Mouse (Mus musculus) gonadal fat pad, adult 2 months (tissue): Measurements from ENCODE around the gene Map7d1. TPM values are rescaled to one million over a fixed set of nuclear protein-coding genes. Genes with fewer than 3 reads are reported as not detected.

Source experiments
- DNase-seq: peaks from one replicate; pipeline ENCODE4 v3.0.0-alpha.2; 2012; ENCODE audit warnings: low read depth
- polyA plus RNA-seq: library from polyadenylated mRNA; depleted of rRNA; stranded (reverse); fragments of >200 nt; gene quantifications from 2 replicates; pipeline ENCODE4 v1.2.3, GENCODE M21; 2012

Map7d1 gene
- polyA plus RNA-seq, 1 experiment: 52.8 TPM

DNA sequence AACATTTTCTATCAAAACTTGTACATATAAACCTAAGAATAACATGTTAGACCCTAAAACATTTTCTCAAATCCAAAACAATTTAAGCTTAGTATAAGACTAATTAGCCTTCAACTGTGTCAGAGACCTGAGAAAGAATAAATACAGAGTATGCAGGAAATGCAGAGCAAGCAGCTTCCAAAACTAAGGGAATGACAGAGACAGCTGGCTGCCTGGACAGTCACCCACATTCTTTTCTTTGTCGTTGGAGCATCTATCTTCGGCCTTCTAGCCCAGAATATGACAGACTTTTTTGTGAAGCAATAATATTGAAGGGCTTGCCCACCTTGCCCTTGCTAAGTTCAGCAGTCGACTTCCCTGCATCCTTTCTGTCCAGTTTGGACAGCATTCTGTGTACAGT lies 13.1 kb upstream of the Map7d1 start:
- no peak for DNase-seq

GRCm38 (mm10) chr4:126262119-126262807 lies 6.1 kb upstream of the Map7d1 start, which contains the start of gene Trappc3:
Trappc3 (plus strand) TSS chr4:126262325.
- peak; percentile 56 for DNase-seq

GRCm38 (mm10) chr4:126261675-126262074 lies 5.5 kb upstream of the Map7d1 start:
- DNase-seq: no peak

GRCm38 (mm10) chr4:126261266-126261665 lies 5.1 kb upstream of the Map7d1 start:
- DNase-seq: no peak

GRCm38 (mm10) chr4:126260520-126261201 lies 4.5 kb upstream of the Map7d1 start:
- DNase-seq: no peak

DNA sequence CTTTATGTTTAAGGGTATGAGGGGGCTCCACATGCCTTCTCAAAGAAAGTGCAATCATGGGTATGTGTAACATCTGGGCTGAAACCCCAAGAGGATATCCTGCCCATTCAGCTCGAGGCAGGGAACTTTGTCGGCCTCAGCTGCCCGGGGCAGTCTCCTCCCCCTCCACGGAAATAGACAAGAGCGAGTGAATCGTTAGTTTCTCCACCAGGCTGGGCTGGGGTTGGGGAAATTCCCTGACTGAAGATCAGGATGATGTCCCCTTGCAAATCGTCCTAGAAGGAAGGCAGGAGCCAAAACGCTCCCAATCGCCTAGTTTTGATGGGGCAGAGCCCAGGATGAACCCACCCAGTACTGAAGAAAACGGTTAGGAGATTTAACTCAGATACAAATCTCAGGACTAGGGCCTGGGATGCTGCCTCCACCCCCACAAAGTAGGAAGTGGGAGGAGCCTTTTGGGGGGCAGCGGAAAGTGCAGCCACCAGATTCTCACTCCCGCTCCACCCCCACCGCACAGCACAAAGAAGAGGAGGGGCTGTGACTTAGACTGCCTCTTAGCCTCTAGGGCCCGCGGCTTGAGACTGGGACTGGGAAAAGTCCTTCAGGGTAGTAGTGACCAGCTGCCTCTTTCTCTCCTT lies 3.5 kb upstream of the Map7d1 start:
- no peak for DNase-seq

GRCm38 (mm10) chr4:126259063-126259462 lies 2.9 kb upstream of the Map7d1 start:
- DNase-seq: no peak

DNA sequence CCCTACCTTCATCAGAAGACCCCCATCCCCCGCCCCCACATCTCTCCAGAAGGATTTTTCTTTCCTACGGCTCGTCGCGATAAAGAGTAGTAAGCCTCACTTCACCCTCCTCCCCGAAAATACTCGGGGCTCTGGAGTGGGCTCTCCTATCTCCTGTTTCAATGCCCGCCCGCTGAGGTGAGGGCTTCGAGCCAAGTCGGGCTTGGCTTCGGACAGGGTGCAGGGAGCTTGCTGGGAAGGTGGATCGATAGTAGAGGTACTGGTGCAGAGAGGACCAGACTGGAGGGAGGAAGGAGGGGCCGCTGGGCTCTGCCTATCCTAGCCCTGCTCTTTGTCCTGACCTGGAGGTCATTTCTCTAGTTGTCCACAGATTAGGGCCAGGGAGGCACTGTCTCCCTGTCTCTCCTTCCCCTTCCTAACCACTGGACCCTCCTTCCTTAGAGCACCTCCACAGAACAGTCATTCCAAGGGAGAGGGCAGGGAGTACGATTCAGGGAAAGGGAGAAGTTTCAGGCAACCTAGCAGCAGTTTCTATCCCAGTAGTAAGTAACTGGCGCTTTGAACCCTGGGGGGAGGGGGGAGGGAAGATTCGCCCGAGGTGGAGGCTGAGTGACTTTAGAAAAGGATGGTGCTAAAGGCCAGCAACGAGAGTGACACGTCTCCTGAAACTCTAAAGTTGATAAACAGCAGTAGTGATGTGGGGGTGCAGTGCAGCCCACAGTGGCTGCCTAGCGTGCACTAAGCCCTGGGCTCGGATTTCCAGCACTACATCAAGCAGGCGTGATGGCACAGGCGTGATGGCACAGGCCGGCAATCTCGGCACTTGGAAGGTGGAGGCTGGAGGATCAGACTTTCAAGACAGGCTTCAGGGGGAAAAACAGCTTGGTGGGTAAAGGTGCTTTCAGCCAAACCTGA lies 1.1 kb upstream of the Map7d1 start:
- no peak for DNase-seq

DNA sequence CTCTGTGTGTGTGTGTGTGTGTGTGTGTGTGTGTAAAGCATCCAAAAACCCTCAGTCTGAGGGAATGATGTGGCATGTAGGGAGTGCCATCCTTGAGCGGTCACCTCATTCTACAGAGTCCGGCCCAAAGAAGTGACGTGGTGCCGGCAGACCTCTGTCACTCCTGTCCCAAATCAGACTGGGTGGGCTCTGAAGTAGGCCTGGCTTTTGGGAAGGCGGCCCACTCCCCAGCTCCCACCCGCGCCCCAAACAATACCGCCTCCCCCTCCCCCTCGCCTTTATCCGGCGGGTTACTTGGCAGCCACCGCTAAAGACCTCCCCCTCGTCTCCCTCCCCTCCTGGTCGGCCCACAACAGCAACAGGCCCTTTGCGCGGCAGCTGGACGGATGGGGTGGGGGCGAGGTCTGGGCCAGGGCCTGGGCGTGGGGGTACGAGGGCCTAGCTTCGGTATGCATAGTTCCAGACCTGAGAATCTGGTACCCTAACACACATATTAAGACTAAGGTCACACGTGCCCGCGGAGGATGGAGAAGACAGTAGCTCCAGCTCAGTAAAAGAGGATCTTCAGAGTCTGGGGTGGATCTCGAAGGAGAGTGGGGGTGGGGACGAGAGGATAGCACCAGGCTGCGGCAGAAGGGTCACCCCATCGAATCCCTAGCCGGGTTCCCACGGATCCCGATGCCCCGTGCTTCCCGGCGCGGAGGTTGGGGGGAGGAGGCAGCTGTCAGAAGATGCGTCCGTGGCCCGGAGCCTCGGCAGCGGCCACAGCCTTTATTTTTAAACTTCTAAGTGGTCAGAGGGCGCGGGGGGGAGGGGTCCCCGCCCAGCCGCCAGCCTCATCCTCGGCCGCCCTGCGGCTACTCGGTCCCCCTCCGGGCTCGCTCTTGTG lies 786 bp downstream of the Map7d1 start:
- no peak for DNase-seq

DNA sequence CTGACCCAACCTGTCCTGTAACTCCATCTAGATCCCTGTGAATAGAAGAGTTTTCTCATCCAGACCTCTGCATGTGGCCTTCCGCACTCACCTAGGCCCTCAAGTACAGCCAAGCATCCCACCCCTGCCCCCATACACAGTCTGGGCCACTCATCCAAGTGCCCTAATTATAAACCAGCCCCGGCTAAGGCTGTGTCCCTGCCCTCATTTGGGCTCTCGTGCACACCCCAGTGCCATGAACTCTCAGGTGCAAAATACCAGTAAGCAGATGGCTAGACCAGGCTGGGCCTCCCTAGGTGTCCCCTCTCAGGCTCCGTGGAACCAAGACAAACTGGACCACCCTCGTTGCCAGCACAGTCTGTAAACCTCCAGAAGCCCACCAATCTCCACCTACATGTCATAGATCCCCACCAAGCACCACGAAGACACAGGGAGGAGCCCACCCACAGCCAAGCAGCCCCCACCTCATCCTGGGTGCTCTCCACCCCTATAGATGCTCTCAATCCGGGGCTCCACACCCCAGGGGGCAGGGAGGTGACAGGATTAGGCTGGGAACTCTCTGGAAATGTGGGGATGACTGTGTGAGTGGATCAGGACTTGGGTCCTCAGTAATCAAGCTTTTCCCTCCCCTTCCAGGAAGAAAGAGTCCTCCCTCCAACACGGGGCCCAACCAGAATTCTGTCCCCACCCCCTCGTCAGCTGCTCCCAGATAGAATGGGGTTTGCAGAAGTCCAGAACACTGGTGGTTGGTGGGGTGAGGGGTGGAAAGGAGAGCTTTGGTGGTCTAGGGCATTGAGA lies 1.6 kb downstream of the Map7d1 start:
- DNase-seq: no peak

- DNase-seq: no peak
These were observed 2.4 kb downstream of the Map7d1 start for GRCm38 (mm10) chr4:126253637-126254272.

- DNase-seq: no peak
These were observed 3.5 kb downstream of the Map7d1 start for GRCm38 (mm10) chr4:126252411-126253237.

DNA sequence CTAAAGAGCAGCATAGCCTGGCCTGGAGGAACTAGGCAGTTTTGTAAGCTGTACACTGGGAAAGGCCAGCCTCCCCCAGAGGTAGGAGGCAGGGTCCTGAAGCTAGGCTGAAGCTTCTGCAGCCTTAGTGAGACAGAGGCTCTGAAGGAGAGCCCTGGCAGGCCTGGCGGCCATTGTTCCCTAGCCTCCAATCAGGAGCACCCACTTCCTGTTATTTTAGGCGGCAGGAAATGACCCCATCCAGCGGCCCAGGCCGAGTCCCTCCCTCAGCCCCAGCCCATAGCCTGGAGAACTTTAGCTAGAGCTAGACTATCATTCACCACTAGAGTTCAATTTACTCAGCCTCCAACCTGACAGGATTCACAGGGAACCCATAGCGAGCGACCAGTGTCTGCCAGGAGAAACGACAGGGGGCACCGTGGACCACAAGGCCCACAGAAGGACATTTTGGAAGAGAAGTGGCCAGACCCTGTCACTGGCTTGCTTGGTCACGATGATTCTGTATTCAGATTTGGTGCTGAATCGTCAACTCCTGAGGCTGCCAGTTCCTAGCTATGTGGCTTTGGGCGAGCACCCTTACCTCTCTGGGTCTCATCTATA lies 4.4 kb downstream of the Map7d1 start:
- DNase-seq: no peak

- no peak for DNase-seq
These were observed 5.5 kb downstream of the Map7d1 start for GRCm38 (mm10) chr4:126250659-126251058.

DNA sequence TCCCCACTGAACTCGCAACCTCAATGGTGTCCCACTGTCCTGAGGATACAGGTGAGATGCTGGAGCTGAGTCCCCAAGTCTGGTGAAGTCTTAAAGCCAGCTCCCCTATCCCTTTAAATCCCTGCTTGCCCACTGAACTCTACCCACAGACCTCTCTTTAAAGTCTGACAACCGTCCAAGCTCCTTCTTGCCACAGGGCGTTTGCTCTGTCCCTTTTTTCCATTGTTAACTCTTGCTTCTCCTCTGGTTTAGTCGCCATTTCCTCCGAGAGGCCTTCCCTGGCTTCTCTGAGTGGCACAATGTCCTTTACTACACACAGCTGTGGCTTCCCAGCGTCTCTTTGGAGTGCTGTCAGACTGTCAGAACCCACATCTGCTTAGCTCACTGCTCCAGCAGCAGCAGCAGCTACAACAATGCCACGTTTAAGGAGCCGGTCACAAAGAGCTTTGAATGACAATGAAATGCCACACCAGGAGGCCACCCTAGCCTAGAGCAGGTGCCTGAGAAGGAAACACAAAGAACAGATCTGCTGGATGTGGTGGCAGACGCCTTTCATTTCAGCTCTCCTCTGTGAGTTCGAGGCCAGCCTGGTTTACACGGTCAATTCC lies 7.8 kb downstream of the Map7d1 start:
- DNase-seq: no peak

DNA sequence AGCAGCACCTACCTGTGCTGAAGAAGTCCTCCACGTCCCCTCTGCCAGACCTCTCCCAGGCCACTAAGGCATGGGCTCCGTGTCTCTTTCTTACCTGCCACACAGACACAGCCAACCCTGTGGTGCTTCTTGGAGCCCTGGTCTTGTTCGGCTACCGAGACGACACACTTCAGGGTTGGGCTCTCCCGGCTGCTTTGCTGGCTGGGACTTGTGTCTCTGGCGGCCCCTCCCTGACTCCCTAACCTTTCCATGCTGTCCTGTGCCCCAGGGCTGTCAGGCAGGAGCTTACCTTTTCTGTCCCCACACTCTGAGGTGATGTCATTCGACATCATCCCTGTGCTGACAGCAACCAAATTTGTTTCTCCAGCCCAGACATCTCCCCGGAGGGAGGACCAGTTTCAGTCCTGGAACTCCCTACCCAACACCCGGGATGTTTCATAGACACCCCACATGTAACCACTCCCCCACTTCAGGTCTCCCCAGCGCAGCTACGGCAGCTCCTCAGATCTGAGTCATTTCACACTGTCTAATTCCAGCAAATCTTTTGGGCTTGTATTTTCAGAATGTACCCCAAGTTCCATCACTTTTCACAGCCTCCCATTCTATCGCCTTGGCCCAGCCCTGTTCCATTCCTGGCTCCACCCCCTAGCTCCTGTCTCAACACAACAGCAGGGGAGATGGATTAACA lies 9.8 kb downstream of the Map7d1 start:
- DNase-seq: no peak

GRCm38 (mm10) chr4:126242510-126242909 lies 13.6 kb downstream of the Map7d1 start:
- DNase-seq: no peak
